10 mouse cellular contexts compared by ENCODE assay signal in genomic region chr2:136832936-136833335, GRCm38 (mm10). TPM values are rescaled to one million over a fixed set of nuclear protein-coding genes. Genes with fewer than 3 reads are reported as not detected.
DNase-seq lines count a peak whose midpoint lies in the region; ATAC-seq lines count a peak whose summit lies in the region.
"Had no signal": no experiment of that assay in that cellular context is flagged by ENCODE, and none has a peak within 500 bp of the region (broad histone marks: within the 10 kb centered on the region; RNA-seq: fewer than 3 reads in every experiment).

No protein-coding gene starts in this region.

- H3K27ac ChIP-seq in heart, embryonic 14.5 days (replicated peaks in 1 of 2; ENCODE audit: control insufficient read depth in 1 of 2, insufficient read depth in 1 of 2, low read depth in 2 of 2, low read length in 2 of 2): no peak overlapping the region
- H3K27ac ChIP-seq: heart, embryonic 13.5 days; liver, embryonic 13.5 days had no signal

- peak; percentile 64 for ATAC-seq in heart, embryonic 14.5 days (ENCODE audit: insufficient number of reproducible peaks, insufficient read depth, low FRiP score, low read depth)

- no peak overlapping the region for H3K9ac ChIP-seq in heart, embryonic 14.5 days (ENCODE audit: low read length)
- H3K9ac ChIP-seq: heart, embryonic 13.5 days; liver, embryonic 13.5 days had no signal

- WGBS in heart, embryonic 14.5 days: 61% methylated on average over 3 of the region's 3 CpGs

- H3K4me2 ChIP-seq in heart, embryonic 14.5 days (ENCODE audit: low read length): no peak overlapping the region
- H3K4me2 ChIP-seq: heart, embryonic 13.5 days; liver, embryonic 13.5 days had no signal

- no peaks in the 10 kb centered on the region for H3K36me3 ChIP-seq in heart, embryonic 14.5 days (ENCODE audit: control insufficient read depth, insufficient read depth, low read length)
- H3K36me3 ChIP-seq: heart, embryonic 13.5 days; liver, embryonic 13.5 days had no signal

- no peaks in the 10 kb centered on the region for H3K27me3 ChIP-seq in heart, embryonic 14.5 days (ENCODE audit: control insufficient read depth, insufficient read depth, low read length)
- H3K27me3 ChIP-seq: heart, embryonic 13.5 days; liver, embryonic 13.5 days had no signal

- peaks cover 0 to 2% of the 10 kb centered on the region in 2 experiments; a peak in 1 of 4 replicates for H3K4me1 ChIP-seq in heart, embryonic 14.5 days (ENCODE audit: control insufficient read depth in 2 of 2, insufficient read depth in 2 of 2, low read length in 2 of 2)
- H3K4me1 ChIP-seq: liver, embryonic 13.5 days had no signal

- no peak overlapping the region for H3K4me3 ChIP-seq in heart, embryonic 14.5 days (ENCODE audit: control insufficient read depth in 1 of 2, insufficient read depth in 1 of 2, low read depth in 1 of 2, low read length in 2 of 2)
- H3K4me3 ChIP-seq: heart, embryonic 13.5 days; liver, embryonic 13.5 days had no signal

- no peaks in the 10 kb centered on the region for H3K9me3 ChIP-seq in heart, embryonic 14.5 days (ENCODE audit: control insufficient read depth, low read length)
- H3K9me3 ChIP-seq: heart, embryonic 13.5 days; liver, embryonic 13.5 days had no signal

- peak; percentile 14 to 54 for DNase-seq in urinary bladder, postnatal 36 days (ENCODE audit: low spot score in 2 of 2)
- no peak for DNase-seq in urinary bladder, adult 2 months (ENCODE audit: low spot score)
- peak; percentile 39 for DNase-seq in kidney, postnatal 14 days
- no peak for DNase-seq in cerebellum, postnatal 36 days
- DNase-seq in thymus, adult 18-20 months: no peak
- no peak for DNase-seq in cerebellum, adult 9-10 months
- DNase-seq: liver, embryonic 13.5 days had no signal

RNA-seq across cellular contexts. Expression of gene AL731706.2, which starts 52.5 kb away (rescaled TPM):
- polyA plus RNA-seq in urinary bladder, adult 2 months (2012; rRNA removed): not detected in 2 replicates
- polyA plus RNA-seq in heart, embryonic 14.5 days (2014; fragmentation: Nextera tagmentation; extraction: Ambion mirVana): 50.1 and 63.0 TPM in 2 replicates
- polyA plus RNA-seq: testis, adult 2 months had no signal

RNA-seq across cellular contexts. Expression of gene Slx4ip, which starts 58.1 kb away (rescaled TPM):
- polyA plus RNA-seq in urinary bladder, adult 2 months (2012; rRNA removed): 2.5 and 3.0 TPM in 2 replicates
- 4.0 and 4.8 TPM in 2 replicates for polyA plus RNA-seq in heart, embryonic 14.5 days (2014; fragmentation: Nextera tagmentation; extraction: Ambion mirVana)

RNA-seq across cellular contexts. Expression of gene AL731706.1, which starts 58.3 kb away (rescaled TPM):
- polyA plus RNA-seq in urinary bladder, adult 2 months (2012; rRNA removed): 20.1 and 25.3 TPM in 2 replicates
- 41.0 and 45.4 TPM in 2 replicates for polyA plus RNA-seq in heart, embryonic 14.5 days (2014; fragmentation: Nextera tagmentation; extraction: Ambion mirVana)

RNA-seq across cellular contexts. Expression of gene Mkks, which starts 58.3 kb away (rescaled TPM):
- polyA plus RNA-seq in urinary bladder, adult 2 months (2012; rRNA removed): 10.1 and 11.2 TPM in 2 replicates
- polyA plus RNA-seq in heart, embryonic 14.5 days (2014; fragmentation: Nextera tagmentation; extraction: Ambion mirVana): 20.2 and 20.7 TPM in 2 replicates

Comparison
In these comparisons a context has a peak if more than half of its experiments do, and no peak if none do; other contexts are left out.
1. DNase-seq: peak in urinary bladder, postnatal 36 days (2 of 2) and kidney, postnatal 14 days (single experiment); none in urinary bladder, adult 2 months (single experiment), cerebellum, postnatal 36 days (0 of 2), thymus, adult 18-20 months (0 of 2) and cerebellum, adult 9-10 months (single experiment).
2. RNA of gene AL731706.2, which starts 52.5 kb away (polyA plus RNA-seq): 50.1 to 63.0 TPM in heart, embryonic 14.5 days; not detected in urinary bladder, adult 2 months; every median in the first group is over 10 times any median in the second.